Mouse (Mus musculus) yolk sac, embryonic 10.5 days (tissue): ENCODE data around the gene Cryab.

Source experiments
- DNase-seq: peaks from one replicate; pipeline ENCODE4 v3.0.0-alpha.2; 2017; ENCODE audit warnings: low spot score

Gene Cryab

DNA sequence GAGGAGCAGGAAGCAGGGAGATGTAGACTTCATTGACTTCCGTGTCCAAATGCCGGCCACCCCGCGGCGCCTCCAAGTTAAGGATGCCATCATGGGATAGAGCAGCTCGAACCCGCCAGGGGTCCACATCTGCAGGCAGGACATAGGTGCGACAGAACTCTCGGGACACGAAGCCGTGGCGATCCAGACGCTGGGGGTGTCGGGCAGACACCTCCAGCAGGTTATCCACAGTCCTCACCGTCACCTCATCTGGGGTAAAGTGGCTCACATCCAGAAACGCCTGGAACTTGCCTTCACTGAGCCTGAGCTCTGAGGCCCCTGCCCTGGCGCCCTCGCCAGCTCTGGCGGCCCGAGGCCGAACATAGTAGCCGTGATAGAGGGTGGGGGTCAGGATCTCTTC, at the start of gene Cryab:
TSS of gene Cryab (plus strand) at position 3 of the 400 bp plus-strand sequence.
- no peak for DNase-seq

DNA sequence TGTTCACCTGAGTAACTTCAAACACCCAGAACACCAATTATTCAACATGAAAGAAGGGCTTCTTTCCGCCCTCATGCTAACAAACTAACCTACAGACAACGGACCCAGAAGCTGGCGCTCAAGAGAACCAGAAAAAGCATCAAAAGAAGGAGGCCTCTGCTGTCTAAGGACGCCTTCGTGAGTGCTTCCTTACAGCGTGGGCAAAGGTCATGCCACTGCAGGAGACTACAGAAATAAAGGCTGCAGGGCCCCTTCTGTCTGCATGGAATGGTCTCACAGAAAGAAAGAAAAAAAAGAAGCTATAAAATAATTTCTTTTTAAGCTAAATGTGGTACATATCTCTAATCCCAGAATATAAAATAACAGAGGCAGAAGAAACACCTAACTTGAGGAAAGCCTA, 46.2 kb upstream of the Cryab start:
- no peak for DNase-seq

DNA sequence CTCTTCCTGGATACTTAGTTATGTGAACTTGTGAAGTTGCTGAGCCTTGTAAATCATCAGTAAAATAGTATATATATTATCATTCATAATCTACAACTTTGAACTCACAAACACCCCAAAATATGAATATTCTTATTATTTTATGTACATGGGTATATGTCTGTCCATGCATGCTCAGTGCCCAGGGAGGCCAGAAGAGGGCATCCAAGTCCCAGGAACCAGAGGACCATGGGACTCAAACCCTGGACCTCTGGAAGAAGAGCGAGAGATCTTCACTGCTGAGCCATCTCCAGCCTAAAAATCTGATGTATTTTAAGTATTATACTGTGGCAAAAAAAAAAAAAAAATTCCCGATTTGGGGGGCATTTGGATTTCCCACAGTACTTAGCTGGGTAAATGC, 42.0 kb upstream of the Cryab start:
- no peak for DNase-seq

DNA sequence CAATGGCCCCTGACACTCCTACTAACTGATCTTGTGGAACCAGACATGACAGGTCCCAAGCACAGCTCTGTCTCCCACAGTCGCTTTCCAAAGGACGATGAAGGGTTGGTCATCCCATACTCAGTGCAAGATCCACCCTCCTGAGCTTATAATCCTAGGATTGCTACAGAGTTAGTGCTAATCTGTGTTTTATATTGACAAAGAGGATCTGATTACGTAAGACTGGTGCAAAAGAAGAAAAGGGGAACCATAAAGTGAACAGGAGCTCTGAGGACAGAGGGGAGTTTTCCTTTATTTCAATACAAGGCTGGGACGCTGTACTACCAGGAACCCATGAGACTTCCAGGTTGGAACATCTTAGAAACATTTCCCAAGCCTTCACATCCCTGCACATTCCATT, 39.8 kb upstream of the Cryab start:
- no peak for DNase-seq

DNA sequence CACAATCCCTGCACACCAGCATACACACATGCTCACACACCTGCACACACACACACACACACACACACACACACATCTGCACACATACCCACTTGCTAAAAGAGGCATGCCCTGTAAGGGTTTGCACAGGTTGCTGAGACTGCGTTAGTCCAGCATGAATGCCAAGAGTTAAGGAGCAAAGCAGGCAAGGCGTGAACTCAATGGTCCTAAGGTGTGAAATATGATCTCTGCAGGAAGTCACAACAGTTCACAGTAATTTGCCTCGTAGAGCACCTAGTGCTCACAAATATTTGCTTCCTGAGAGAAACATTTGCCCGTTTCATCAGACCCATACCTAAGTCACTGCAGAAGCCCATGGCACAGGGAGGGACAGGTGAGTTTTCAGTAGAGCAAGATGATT, 36.9 kb upstream of the Cryab start:
- no peak for DNase-seq

DNA sequence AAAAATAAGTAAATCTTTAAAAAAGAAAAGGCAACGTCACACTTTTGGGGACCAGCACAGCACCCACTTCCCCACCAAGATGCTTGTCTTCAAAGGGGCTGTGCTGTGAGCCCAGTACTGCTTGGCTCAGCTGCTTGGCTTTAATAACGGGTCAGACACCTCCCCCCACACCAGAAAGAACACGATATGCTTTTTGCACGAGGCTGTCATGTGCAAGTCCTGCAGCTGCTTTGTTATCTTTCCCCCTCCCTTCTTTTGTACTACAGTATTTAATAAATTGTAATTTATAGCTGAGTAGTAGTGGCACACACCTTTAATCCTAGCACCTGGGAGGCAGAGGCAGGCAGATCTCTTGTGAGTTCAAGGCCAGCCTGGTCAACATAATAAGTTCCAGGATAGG, 32.2 kb upstream of the Cryab start:
- DNase-seq: no peak

DNA sequence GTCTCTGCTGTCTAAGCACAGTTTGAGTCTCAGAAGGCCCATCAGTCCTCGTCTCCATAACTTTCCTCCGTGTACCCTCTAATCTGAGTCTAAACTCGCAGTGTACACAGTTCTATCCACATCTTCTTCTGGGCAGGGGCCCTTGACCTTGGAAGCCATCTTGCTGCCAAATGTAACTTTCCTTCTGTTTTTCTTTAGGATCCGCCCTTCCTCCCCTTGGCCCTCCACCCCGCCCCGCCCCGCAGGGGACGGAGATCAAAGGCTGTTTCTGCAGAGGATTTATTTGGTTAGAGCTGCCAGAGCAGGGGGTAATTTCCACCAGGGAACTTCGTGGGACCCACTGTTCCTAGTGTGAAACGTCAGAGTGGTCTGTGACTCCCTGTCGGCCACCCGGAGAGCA, 30.1 kb upstream of the Cryab start:
- DNase-seq: no peak

DNA sequence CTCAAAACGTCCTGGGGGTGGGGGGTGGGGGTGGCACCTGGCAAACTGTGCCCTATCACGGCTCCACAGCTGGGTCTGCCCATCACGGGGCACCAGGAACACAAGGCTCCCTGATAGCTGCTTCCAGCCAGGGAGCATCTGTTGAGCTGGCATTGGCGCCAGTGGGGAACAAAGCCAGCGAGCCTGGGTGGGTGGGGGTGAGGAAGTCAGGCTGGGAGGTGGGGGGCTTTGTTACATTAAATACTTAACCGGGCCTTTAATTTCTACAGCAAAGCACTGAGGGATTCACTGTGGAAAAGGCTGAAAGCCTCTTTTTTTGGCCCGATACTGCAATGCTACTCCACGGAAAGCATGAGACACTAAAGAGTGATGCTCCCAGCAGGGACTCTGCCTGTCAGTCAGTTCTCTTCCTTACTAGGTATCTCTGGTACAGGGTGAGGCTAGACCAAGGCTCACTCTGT, 28.6 kb upstream of the Cryab start:
- no peak for DNase-seq

DNA sequence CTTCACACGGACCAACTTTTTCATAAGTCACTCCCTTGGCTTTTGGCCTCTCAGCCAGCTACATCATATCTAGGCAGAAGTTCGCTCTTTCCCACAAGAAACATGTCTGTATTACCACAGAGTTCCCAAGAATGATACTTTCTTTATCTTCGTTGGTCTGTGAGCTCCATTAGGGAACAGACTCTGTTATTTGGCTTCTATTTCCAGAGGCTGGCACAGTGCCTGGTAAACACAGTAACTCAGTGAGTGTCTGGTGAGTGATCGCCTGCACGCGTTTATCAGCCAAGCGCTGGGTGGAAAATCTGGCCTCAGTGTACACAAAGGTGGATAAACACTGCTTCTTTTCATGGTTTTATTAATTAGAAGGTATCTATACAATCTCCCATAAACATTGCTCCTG, 27.7 kb upstream of the Cryab start:
- DNase-seq: no peak

DNA sequence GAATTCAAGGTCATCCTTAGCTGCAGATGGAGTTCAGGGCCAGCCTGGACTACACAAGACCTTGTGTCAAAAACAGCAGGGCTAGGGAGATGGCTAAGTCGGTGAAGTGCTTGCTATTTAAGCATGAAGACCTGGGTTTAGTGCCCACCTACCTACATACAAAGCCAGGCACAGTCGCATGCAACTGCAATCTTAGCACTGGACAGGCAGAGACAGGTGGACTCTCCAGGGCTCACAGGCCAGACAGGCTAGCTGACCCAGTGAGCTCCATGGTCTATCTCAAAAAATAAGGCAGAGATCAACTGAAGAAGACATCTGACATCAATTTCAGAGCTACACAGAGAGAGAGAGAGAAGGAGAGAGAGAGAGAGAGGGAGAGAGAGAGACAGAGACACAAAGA, 27.0 kb upstream of the Cryab start:
- no peak for DNase-seq

DNA sequence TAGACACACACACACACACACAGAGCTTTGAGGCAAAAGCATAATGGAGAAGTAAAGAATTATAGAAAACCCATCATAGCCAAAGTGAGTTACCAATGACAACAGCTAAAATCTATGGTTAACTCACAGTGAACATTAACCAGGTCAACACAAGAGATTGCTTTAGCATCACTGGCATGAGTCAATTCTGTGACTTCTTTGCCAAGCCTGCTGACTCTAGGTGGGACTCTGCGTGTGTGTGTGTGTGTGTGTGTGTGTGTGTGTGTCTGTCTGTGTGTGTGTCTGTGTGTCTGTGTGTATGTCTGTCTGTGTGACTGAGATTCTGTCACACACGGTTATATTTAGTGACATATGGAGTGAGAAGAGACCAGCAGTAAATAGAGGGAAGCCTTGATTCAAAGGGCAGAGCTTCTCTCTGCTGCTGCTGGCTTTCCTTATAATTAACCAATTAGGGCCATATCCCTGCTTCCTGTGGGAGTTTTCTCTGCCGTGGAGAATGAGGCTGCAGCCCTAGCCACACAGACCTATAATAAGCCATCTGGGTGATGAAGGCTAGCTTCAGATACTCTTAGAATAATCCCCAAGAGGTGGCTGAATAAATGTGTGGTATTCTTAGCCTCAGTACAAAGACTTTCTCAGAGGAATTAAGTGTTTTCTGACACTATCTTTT, 26.3 kb upstream of the Cryab start:
- no peak for DNase-seq

DNA sequence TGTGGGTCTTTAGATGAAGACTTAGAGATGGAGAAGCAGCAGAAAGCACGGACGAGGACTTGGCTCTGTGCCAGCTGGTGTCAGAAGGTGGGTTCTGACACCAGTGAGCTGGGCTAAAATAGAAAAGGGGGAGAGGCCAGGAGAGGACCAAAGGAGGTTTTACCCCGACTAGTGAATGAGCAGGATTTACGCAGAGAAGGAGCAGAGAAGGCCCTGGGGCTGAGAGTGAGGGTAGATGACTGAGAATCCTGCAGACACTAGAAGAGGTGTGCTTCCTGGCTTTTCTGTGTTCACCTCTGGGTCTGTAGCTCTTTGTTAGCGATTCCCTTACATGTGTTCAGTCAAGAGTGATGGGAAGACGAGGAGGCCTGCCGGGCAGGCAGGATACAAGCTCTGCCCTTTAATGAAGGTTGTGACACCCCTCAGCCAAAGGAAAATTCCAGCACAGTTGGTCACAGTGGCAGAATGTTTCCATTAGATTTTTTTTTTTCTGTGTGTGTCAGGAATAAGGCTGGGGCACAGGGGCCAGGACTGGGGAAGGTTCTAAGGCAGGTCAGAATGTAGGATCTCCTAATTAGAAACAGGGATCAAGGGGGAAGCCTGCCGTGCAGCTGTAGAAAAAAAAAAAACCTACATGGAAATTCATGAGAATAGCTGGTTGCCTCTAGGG, 25.1 kb upstream of the Cryab start:
- DNase-seq: no peak

DNA sequence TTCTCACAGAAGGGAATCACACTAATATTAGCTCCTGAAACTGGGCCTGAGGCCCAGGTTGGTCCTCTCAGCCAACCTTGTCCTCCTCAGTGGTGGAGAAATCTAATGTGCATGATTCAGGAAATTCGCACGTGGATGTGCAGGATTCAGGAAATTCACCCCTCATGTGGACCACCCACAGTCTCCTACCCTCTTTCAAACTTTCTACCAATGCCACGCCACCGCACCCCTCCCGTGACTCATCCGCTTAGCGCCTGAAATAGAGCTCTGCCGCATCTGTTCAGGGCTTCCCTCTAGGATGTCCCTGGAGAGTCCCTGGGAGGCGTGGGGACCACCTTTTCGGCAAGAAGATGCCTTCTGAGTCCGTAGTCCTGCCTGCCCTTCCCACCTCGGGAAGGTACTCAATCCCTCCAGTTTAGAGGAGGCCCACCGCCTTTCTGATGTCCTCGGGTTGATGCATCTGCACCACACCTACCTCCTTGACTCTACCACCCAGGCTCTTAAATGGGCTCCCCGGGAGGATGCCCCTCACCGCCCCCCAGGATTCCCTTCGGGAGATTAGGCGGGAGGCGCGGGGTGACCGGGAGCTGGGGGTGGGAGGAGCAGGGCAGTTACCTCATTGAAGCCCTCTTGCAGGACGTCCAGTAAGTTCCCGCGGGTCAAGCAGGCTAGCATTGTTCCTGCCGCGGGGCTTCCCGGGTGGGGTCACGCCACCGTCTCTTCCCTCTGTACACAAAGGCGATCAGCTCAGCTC, 23.8 kb upstream of the Cryab start:
- no peak for DNase-seq

DNA sequence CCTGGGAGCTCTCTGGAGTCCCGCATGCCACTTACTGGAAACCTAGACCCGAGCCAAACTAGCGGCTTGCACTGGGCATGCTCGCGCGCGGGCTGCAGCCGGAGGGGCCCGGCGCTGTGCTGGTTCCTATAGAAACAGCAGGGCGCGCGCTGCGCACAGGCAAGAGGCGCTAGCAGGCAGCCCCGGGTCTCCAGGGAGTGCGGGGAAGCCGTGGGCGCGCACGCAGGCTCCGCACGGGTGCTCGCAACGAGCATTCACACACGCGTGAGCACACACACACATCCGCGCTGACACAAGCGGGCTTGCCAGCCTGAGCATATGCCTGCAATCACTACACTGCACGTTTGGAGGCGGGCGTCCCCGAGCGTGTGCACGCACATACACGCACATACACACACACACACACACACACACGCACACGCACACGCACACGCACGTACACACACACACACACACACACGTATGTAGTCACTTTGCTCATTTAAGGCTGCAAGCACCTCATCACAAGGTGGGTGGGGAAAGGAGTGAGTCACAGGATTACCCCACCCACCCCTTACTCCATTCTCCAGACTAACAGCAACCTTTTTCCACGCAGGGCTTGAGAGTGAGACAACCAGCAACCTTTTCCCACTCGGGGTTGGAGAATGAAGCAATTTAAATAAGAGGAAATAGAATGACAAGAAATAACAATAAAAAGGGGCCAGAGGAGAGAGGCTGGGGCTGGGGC, 23.0 kb upstream of the Cryab start:
- DNase-seq: peak; percentile 62

DNA sequence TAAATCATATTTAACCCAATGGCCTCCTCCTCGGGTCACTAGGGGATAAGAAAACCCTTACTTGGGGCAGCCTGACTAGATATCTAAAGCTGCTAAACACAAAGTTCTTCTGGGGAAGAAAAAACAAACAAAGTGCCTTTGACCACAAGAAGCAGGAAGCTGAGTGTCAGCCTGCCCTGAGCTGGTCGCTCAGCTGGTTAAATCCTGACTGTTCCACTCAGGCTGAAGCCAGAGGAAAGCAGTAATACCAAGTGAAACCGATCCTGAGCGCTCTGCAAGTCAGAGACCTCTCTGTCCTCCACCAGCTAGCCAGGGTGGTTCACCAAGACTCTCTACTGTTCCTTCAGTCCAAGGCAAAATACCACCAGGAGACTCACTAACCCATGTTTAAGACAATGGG, 21.5 kb upstream of the Cryab start:
- peak; percentile 32 for DNase-seq

DNA sequence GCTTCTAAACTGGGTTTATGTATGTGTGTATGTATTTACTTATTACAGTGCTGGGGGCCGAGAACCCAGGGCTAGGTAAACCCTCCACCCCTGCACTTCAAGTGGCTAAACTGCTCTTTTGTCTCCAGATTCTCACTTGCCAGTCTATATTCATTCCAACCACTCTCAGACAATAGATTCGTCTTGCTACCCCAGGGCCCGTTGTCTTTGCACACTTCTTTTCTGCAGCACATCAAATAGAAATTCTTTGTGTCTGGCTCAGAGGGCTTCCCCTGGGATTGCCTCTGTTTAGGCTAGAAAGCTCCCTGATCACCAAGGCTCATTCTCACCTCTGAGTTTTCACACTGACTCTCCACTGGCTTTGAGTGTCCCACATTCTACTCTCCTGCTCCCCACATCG, 18.6 kb upstream of the Cryab start:
- no peak for DNase-seq

DNA sequence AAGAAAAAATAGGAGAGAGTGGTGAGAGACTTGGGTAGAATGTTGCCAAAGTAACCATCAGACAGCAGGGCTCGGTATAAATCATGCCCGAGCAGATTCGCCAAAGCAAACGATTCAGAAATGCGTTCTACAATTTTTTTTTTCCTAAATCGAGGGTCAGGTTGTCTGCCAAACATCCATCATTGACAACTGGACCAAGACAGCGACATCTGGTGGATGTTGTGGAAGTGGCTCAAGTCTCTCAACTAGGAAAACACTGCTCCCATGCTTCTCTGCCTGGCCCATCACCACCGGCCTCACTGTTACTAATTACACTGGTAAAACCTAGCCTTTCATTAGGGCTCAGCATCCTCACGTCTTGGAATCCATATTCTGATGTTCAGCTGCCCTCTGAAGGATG, 16.1 kb upstream of the Cryab start:
- peak; percentile 33 for DNase-seq

DNA sequence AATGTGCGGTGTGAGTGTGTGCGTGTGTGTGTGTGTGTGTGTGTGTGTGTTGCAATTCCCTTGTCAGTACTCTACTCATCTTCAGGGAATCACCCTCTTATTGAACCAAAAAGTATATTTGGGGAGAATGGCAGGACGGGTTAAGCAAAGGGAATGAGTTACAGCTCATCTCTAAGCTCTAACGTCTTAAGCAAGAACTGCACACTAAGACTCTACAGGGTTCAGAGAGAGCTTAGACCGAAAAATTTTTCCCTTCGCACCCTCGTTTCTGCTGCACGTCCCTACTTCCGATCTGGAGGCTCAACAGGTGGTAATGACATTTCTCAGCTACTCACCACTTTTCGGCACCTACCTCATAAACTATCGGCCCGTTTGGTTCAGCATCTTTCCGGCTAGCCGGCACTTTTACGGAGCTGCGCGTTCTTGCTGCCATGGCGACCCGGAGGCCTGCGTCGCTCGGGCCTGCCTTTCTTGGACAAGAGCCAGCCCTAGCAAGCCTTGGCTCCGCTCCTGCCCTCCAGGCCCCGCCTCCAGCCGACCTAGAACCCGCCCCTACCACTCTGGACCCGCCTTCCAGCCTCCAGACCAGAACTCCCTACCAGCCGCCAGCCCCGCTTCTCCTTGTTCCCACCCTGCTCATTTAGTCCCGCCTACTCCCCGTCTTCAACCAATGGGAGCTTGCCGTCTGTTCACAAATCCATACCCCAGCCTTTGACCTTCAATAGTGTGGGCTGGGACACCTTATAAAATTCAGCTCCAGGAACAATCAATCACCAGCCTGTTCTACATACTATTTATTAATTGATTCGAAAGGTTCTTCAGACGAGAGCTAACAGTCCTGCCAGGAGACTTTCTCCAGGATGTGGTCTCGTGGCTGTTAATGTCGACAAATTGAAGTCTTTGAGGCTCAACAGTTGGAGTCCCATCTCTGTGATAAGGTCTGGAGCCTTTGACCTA, 11.9 kb upstream of the Cryab start, which contains the start of gene Dixdc1:
TSS of gene Dixdc1 (minus strand) at position 604 of the 957 bp plus-strand sequence.
- peak; percentile 98 for DNase-seq

DNA sequence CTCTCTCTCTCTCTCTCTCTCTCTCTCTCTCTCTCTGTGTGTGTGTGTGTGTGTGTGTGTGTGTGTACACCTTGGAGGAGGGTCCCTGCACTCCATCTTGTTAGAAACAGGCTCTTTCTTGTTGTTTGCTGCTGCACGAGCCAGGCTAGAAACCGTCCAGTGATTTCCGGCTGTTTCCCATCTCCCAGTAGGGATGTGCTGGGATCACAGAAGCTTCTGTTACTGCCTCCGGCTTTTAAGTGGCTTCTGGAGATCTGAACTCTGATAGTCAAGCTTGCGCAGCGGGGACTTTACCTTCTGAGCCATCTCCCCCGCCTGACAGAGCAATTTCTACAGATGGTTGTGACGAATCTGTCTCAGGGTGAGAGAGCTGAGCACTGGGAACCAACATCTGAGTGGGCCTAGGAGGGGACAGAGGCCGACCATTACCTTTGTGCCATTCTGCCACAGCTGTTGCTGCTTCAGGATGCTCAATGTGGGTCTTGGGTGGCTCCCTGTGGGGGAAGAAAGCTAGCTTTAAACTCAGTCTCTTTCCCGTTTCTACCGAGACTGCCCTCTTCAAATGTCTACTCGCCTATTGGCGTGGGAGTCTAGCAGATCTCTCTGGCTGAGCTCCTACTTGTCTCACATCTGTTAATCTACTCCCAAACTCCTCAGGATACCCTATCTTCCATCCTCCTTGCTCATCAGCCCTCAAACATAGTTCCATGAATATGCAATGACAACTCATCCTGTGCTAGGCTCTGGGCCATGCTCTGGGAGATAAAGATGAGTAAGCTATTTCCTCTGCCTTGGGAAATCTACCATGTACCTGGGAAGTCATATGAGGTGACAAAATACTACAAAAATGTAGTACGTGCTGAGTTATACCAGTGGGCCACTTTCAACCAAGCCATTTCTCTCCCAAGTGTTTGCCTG, 10.0 kb upstream of the Cryab start:
- no peak for DNase-seq

DNA sequence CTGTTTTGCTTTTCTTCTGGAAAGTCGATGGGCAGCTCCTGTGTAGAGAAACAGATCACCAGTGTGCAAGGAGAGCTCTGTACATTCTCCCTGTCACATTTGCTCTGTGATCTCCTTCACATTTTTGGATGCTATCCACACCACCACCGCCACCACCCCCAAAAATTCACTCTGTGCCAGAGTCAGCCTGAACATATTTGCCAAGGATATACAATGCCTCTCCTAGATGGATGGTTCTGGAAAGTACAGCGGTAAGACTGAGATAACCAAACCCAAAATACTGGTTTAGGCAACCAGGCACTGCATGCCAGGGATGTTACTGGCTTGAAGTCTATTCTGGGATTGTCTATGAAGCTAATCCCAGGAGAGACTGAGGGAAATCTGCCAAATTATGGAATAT, 8.9 kb upstream of the Cryab start:
- DNase-seq: no peak
